Mouse (Mus musculus) T-helper 2 cell (primary cell): ENCODE measurements at regions not wholly inside any gene's neighbourhood (a gene's known extent, or its start where the extent isn't known, plus 50 kb on each side); places are given as distances from the start of the nearest gene placed in this dataset.

ENCODE experiments used
- in situ Hi-C: fragments of 300-600 bp; cut with MboI, MseI; formaldehyde crosslinking; loops from one replicate; pipeline ENCODE4 v1.15.1; 2025; ENCODE audit warnings: high pct_unique_total_duplicates

- in situ Hi-C loops: loop anchor here (10.0 kb wide), 1 partner anchor 455 kb away; no protein-coding TSS in a partner anchor
Measured at GRCm38 (mm10) chr10:99619421-99620151, 139.9 kb downstream of the Csl start.

GRCm38 (mm10) chr10:99620489-99620888 lies 139.0 kb downstream of the Csl start:
- in situ Hi-C loops: no loop called here

- in situ Hi-C loops: no loop called here
Measured at GRCm38 (mm10) chr10:99627355-99627754, 132.1 kb downstream of the Csl start.

- in situ Hi-C loops: no loop called here
Measured at GRCm38 (mm10) chr10:99632250-99632985, 127.0 kb downstream of the Csl start.

- in situ Hi-C loops: no loop called here
Measured at GRCm38 (mm10) chr10:99635796-99636195, 123.7 kb downstream of the Csl start.

GRCm38 (mm10) chr10:99639022-99639421 lies 120.4 kb downstream of the Csl start:
- in situ Hi-C loops: no loop called here

GRCm38 (mm10) chr10:99639469-99639868 lies 120.0 kb downstream of the Csl start:
- in situ Hi-C loops: no loop called here

- in situ Hi-C loops: no loop called here
Measured at GRCm38 (mm10) chr10:99641784-99642183, 117.7 kb downstream of the Csl start.

GRCm38 (mm10) chr10:99642201-99642827 lies 117.1 kb downstream of the Csl start:
- in situ Hi-C loops: no loop called here

- in situ Hi-C loops: no loop called here
Measured at GRCm38 (mm10) chr10:99644981-99645380, 114.5 kb downstream of the Csl start.

GRCm38 (mm10) chr10:99652011-99652410 lies 107.4 kb downstream of the Csl start:
- in situ Hi-C loops: no loop called here

GRCm38 (mm10) chr10:99654284-99654683 lies 105.2 kb downstream of the Csl start:
- in situ Hi-C loops: no loop called here

- in situ Hi-C loops: no loop called here
Measured at GRCm38 (mm10) chr10:99676557-99677098, 82.8 kb downstream of the Csl start.

GRCm38 (mm10) chr10:99678096-99678495 lies 81.4 kb downstream of the Csl start:
- in situ Hi-C loops: no loop called here

GRCm38 (mm10) chr10:99679813-99680212 lies 79.6 kb downstream of the Csl start:
- in situ Hi-C loops: no loop called here

GRCm38 (mm10) chr10:99681932-99682331 lies 77.5 kb downstream of the Csl start:
- in situ Hi-C loops: no loop called here

GRCm38 (mm10) chr10:99682350-99682749 lies 77.1 kb downstream of the Csl start:
- in situ Hi-C loops: no loop called here

- in situ Hi-C loops: no loop called here
Measured at GRCm38 (mm10) chr10:99683310-99683709, 76.1 kb downstream of the Csl start.

GRCm38 (mm10) chr10:99685911-99686310 lies 73.5 kb downstream of the Csl start:
- in situ Hi-C loops: no loop called here

- in situ Hi-C loops: no loop called here
Measured at GRCm38 (mm10) chr10:99687011-99687410, 72.4 kb downstream of the Csl start.

- in situ Hi-C loops: no loop called here
Measured at GRCm38 (mm10) chr10:99697696-99698095, 61.8 kb downstream of the Csl start.

GRCm38 (mm10) chr10:99699498-99699897 lies 60.0 kb downstream of the Csl start:
- in situ Hi-C loops: no loop called here
